Mouse (Mus musculus) ZHBTc4 (cell line): ENCODE measurements at regions not wholly inside any gene's neighbourhood (a gene's known extent, or its start where the extent isn't known, plus 50 kb on each side); places are given as distances from the start of the nearest gene placed in this dataset.

Experiments used
- DNase-seq: peaks from one replicate; pipeline ENCODE4 v3.0.0-alpha.2; 2011; ENCODE audit warnings: low read depth, low spot score

DNA sequence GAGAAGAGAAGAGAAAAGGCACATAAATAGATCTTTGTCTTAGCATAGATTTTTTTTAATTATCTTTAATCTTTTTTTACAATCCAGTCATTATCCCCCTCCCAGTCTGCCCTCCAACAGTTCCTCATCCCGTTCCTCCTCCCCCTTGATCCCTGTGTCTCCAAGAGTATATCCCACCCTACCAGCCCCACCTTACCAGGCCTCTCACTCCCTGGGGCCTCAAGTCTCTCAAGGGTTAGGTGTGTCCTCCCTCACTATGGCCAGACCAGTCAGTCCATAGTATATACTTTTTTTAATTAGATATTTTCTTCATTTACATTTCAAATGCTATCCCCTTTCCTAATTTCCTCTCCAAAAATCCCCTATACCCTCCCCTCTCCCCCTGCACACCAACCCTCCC, 475.1 kb downstream of the Rps29 start:
- no peak for DNase-seq

GRCm38 (mm10) chr12:68683176-68683575, 475.8 kb downstream of the Rps29 start:
- no peak for DNase-seq

- no peak for DNase-seq
Observed at GRCm38 (mm10) chr12:68680668-68681067, 478.3 kb downstream of the Rps29 start.

- DNase-seq = peak; percentile 27
Observed at GRCm38 (mm10) chr12:68676096-68676775, 482.8 kb downstream of the Rps29 start.

GRCm38 (mm10) chr12:68672011-68672410, 487.0 kb downstream of the Rps29 start:
- DNase-seq = no peak

GRCm38 (mm10) chr12:68645901-68646585, 512.9 kb downstream of the Rps29 start:
- no peak for DNase-seq

DNA sequence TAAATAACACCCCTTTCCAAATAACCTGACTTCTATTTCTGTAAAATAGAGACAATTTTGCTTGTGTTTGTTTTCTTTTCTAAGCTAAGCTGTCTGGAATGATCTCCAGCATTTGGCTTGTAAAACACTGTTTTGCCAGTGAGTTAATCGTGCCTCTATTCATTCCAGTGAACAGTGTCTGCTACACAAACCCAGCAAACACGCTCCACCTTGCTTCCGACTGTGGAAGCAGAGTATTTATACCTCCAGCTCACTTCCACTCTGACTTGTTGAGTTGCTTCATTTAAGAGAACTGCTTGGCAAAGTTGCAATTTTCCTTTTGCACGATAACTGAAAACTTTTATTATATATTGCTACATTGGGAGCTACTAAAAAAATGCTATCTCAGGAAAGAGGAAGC, 515.3 kb downstream of the Rps29 start:
- DNase-seq = no peak

DNA sequence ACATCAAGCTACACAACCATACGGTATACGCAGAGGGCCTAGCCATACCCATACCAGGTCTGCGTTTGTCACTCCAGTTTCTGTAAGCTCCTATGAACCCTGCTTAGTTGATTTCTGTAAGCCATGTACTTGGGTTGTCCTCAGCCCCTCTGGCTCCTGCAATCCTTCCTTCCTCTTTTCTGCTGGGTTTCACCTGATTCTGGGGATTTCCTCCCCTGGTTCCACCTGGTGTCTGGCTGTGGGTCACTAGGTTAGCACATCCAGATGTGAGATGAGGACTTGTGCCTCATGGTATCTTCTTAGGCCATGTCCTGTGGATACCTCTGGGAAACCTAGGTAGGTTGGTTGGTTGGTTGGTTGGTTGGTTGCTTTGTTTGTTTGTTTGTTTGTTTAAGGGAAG, 526.5 kb downstream of the Rps29 start:
- DNase-seq = no peak

DNA sequence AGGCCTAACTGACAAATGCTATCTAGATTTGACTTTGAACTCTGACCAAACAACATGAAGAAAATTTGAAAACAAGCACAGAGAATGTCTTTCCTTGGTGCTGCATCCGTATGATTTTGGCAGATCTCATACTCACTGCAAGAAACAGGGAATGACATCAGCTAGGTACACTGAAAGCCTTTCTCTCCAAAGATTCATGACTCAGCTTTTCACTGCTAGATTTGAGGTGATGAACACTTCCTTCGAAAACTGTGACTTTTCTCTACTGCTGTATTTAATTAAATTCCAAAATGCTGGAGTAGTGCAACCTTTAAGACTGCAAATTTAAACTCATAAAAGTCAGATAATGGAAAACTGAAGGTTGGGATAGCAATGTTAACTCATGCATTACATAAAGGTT, 540.6 kb downstream of the Rps29 start:
- no peak for DNase-seq

DNA sequence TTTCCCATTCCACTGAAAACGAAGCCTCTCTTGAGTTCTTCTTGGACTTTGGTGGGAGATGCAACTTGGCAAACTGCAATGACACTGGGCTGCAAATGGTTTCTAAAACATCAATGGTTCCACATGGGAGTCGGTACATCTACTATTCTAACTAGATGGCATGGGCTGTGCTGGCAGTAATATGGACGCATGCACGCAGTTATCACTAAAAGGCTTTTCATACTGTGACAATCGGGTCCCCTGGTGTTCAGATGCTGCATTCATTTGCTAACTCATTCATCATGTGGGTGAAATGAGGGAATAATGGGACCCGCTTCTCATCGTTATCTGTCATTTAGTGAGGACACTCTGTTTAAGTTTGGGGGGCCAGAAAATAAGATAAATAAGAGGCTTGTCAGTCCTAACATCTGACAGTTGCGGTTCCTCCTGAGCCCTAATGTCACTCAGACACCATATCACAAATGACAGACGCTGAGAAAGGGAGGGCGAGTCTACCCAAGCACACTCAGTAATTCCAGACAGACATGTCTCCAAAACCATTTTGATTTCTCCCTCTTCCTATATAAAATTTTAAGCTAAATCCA, 553.5 kb downstream of the Rps29 start:
- no peak for DNase-seq

- no peak for DNase-seq
Observed at GRCm38 (mm10) chr12:68604524-68605299, 554.3 kb downstream of the Rps29 start.

GRCm38 (mm10) chr12:68602682-68603081, 556.3 kb downstream of the Rps29 start:
- no peak for DNase-seq

DNA sequence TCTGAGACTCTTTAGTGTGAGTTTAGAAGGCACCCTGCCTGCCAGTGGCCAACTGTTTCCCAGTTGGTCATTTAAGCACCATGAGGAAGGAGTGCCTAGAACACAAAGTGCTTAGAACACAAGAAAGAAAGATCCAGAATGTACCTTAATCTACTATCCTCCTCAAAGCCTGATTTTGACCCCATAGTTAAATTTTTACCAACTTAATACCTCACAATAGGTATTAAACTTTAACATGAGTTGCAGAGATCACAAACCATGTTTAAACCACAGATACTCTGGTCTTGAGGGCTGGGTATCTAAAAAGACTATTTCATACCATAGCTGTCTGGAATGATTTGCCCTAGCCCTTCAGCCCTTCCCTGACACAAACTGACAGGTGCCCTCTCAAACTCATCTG, 557.6 kb downstream of the Rps29 start:
- no peak for DNase-seq

GRCm38 (mm10) chr12:68599681-68600596, 559.0 kb downstream of the Rps29 start:
- no peak for DNase-seq

DNA sequence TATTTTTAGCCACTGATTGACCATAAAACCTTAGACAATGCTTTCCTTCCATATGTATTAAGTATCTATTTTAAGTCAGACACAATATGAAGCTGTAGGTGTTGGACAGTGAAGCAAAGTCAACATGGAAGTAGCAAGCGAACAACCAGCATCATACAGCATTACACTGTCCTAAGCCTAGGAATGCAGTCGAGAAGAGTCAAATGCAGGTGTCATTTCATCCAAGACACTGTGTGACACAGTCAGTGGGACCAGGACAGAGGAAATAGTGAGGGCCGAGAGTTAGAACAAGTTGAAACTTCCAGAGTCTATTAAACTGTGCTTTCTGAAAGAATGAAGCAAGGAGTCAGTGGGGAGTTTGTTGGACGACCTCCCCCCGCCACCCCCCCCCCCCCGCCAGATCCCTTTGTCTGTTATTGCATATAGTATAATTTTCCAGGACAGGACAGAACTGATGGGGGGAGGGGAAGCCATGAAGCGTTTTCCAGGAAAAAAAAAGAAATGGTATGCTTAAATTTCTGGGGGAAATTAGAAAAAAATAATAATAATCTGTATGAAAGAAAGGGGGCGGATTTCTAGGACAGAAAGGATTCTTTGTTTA, 559.9 kb downstream of the Rps29 start:
- no peak for DNase-seq

GRCm38 (mm10) chr12:68585524-68585872, 573.5 kb downstream of the Rps29 start:
- no peak for DNase-seq

- no peak for DNase-seq
Observed at GRCm38 (mm10) chr12:68584786-68585523, 574.0 kb downstream of the Rps29 start.

DNA sequence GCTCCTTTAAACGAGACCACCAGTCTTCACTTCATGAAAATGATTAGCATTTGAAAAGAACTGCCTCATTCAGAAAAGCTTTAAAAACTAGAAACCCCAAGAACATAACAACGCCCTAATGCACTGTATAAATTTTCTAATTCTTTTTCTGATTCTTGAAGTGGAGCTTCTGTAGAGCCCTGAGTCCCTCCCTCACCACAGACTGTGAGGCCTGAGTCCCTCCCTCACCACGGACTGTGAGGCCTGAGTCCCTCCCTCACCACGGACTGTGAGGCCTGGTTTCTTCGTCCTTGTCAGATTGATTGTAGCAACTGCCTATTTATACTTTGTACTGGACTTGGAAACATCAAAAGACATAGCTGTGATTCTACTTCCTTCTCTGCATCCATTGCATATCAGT, 579.1 kb downstream of the Rps29 start:
- no peak for DNase-seq

DNA sequence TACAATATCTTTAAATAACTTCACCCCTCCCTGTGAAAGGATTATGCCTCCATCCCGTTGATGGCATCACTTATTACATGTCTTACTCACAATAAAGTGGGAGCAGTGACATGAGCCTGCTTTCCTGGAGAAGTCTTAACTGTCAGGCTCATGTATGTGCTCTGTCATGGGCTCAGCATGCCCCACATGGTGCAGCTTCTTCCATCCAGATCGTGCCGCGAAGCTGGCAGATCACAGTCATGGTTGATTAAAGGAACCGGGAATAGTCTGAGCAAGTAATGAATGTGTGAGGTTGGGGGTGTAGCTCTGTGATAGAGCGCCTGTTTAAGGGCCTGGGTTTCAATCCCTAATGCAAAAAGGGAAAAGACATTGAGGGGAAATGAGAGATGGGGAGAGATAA, 581.5 kb downstream of the Rps29 start:
- DNase-seq = no peak

DNA sequence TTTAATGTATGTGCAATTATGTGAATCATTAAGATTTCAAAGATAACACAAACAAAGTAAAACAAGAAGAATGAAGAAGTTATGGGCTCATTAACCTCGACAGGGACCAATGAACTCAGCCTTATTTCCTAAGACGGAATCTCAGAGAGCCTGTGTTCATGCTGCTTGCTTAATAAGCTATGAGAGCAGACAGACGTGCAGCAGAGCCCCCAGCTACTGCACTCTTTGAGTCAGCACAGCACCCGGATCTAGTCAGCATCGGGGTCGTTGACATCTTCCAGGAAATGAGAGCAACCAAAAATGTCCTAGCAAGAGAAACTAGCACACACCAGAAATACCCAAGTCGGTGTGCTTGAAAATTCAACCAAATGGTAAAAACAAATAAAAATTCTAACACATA, 582.1 kb downstream of the Rps29 start:
- DNase-seq = no peak
